Mouse (Mus musculus) CD4-positive naive resting alpha-beta T cell, adult 76 days (primary cell): Measurements from ENCODE around the gene Mrps22. TPM values are rescaled to one million over a fixed set of nuclear protein-coding genes. Genes with fewer than 3 reads are reported as not detected.

Experiments
- total RNA-seq: library from RNA; stranded (reverse); gene quantifications from one replicate; pipeline ENCODE4 v1.2.4, GENCODE M21; 2023

Mrps22 gene
- total RNA-seq = 19.1 TPM

DNA sequence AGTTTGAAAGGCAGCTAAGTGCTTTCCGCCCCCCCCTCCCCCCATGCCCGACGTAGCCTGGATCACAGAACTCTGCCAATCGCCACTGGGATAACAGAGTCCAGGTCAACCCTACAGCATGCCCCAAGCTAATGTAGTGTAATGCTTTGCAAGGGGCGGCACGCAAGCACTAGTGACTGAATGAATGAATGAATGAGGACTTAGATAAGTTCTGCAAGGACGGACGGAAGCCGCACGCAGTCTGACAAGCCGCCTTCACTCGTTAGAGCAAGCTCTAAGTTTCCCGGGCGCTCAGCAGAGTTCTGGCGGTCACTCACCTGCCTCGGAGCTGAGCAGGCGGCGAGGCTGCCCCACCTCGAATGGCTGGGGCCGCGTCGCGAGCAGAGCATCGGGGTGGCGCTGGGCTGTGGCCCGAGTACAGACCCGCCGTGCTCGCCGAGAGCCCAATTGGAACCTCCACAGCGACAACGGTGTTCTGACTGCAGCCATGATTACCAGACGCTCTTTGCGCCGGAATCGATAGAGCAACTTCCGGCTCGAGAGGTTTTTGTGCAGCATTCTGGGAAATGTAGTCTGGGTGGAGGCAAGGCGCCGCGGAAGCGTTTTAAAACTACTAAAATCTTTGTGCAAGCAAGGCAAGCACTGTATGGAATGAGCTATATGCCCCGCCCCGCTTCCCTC lies at the start of gene Mrps22:
Gene Mrps22 (minus strand): TSS at position 505 of the 681 bp plus-strand sequence.

DNA sequence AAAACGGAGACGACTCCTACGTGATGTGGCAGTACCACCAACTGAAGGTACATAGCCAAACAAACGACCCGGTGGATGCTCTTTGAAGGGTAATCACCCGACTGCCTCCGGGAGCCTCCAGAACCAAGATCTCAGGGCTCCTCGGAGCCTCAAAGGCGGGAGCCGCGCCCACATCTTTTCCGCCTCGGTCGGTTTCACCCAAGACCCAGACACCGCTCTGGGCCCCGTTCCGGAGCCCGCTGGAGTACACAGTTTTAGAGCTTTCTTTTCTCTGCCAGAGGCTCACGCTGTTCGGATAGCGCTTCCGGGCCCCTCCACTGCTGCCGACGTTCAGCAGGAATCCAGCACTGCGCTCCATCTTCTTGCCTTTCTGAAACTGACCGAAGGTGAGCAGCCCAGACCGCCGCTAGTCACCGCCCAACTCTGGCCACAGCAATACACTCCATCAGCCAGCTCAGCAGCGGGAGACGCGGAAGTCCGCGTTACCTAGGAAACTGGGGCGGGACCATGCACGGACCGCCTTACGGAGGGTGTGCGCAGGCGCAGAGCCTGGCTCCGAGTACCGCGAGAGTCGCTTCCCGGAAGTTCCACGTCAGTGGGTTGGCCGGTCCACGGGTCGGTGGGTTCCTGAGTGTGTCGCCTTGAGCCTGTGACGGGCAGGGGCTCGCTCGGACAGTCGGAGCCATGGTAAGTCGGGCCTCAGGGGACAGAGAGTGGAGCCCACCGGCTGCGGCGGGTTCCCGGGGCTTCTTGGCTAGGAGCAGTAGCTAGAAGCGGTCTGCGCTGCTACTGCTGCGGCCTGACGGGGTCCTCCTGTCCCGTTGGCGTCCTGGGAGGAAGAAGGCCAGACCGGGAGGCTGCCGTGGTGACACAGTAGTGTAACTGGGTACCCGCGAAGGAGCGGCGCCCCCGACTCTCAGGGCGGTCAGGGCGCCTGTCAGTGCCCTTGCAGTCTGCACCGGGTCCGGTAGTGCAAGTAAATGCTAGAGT lies 38.0 kb downstream of the Mrps22 start, which contains the start of gene Copb2:
Gene Copb2 (plus strand): TSS at position 585 of the 990 bp plus-strand sequence.

Other genes starting within 250 kb of the Mrps22 start
- gene Rbp1, start 178.7 kb downstream of the Mrps22 start, total RNA-seq = 0.41 TPM
- not detected for gene Rbp2, start 115.5 kb downstream of the Mrps22 start, total RNA-seq
- 85.2 TPM for gene Copb2, start 37.9 kb downstream of the Mrps22 start, total RNA-seq
- gene Prr23a1, start 240.8 kb upstream of the Mrps22 start, total RNA-seq = not detected